Mouse (Mus musculus) cerebellum, adult 2 months (tissue): Measurements from ENCODE around the gene Efhd2.

ENCODE experiments used
- CTCF ChIP-seq: fragments of 200-500 bp; IDR thresholded peaks from 2 replicates; pipeline ENCODE4 v1.5.1; 2011; ENCODE audit warnings: low read depth, mild to moderate bottlenecking, control low read depth, low read length, moderate library complexity, borderline replicate concordance; ENCODE audit not compliant: insufficient read depth
- POLR2A ChIP-seq: fragments of 200-500 bp; IDR thresholded peaks from 2 replicates; pipeline ENCODE4 v1.6.1; 2011; ENCODE audit warnings: low read length, control low read depth, borderline replicate concordance; ENCODE audit not compliant: insufficient read depth

DNA sequence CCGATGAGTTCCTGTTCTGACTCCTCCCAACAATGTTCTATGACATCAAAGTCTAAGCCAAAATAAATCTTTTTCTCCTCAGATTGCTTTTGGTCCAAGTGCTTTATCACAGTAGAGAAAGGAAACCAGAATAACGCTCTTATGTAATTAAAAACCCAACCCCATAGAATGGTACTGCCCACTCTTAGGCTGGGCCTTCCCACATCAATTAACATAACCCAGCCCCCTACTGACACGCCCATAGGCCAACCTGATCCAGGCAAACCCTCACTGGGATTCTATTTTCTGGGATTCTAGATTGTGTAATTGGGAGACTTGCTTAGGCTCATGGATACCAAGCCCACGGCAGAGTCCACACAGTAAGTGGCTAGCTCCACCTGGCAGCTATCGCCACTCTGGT, 9.7 kb downstream of the Efhd2 start:
- TF ChIP-seq POLR2A, result no peak
- no peak for TF ChIP-seq CTCF
